Mouse (Mus musculus): ENCODE measurements around the gene Gja1. TPM values are rescaled to one million over a fixed set of nuclear protein-coding genes. Genes with fewer than 3 reads are reported as not detected.
A peak's percentile ranks its signal among the peaks of the same experiment; 100 is the strongest.
"Not testable (repeated sequence)": the region's sequence is repeated elsewhere in the genome, so short reads cannot be mapped to it uniquely, and the experiment has no call there.

The Gja1 gene
- polyA plus RNA-seq, 1 experiment: 5.6 TPM

- 80% methylated on average over 8 of the region's 8 CpGs for WGBS
- no peaks in the 10 kb centered on the region for H3K36me3 ChIP-seq (ENCODE audit: control insufficient read depth, insufficient read depth, low read length)
- no peak for TF ChIP-seq CTCF (conservative IDR thresholded peaks at IDR 0.05; ENCODE audit: insufficient read depth, insufficient read length, low read depth, low read length)
- TF ChIP-seq POLR2A (IDR thresholded peaks at IDR 0.05; ENCODE audit: low read depth, low read length): no peak
- H3K27me3 ChIP-seq (replicated peaks; ENCODE audit: control insufficient read depth, insufficient read depth, low read length): no peaks in the 10 kb centered on the region
- no peak for DNase-seq
- H3K27ac ChIP-seq (ENCODE audit: insufficient read depth, low read depth, low read length): no peak overlapping the region
- no peaks in the 10 kb centered on the region for H3K4me1 ChIP-seq (ENCODE audit: control insufficient read depth, insufficient read depth, low read length)
- no peak overlapping the region for H3K4me3 ChIP-seq (ENCODE audit: insufficient read depth, low read depth, low read length)
Observed at GRCm38 (mm10) chr10:56397875-56398274, 20.7 kb downstream of the Gja1 start.

GRCm38 (mm10) chr10:56398310-56398709 is 21.2 kb downstream of the Gja1 start:
- DNase-seq: no peak
- H3K4me3 ChIP-seq (ENCODE audit: insufficient read depth, low read depth, low read length): no peak overlapping the region
- TF ChIP-seq POLR2A (IDR thresholded peaks at IDR 0.05; ENCODE audit: low read depth, low read length) (no peak), CTCF (conservative IDR thresholded peaks at IDR 0.05; ENCODE audit: insufficient read depth, insufficient read length, low read depth, low read length) (no peak)
- H3K4me1 ChIP-seq (ENCODE audit: control insufficient read depth, insufficient read depth, low read length): no peaks in the 10 kb centered on the region
- no peaks in the 10 kb centered on the region for H3K36me3 ChIP-seq (ENCODE audit: control insufficient read depth, insufficient read depth, low read length)
- 93% methylated on average over 2 of the region's 2 CpGs for WGBS
- H3K27me3 ChIP-seq (replicated peaks; ENCODE audit: control insufficient read depth, insufficient read depth, low read length): no peaks in the 10 kb centered on the region
- H3K27ac ChIP-seq (ENCODE audit: insufficient read depth, low read depth, low read length): no peak overlapping the region

GRCm38 (mm10) chr10:56401396-56401795 is 24.3 kb downstream of the Gja1 start:
- H3K27me3 ChIP-seq (replicated peaks; ENCODE audit: control insufficient read depth, insufficient read depth, low read length); H3K27ac ChIP-seq (ENCODE audit: insufficient read depth, low read depth, low read length); H3K4me3 ChIP-seq (ENCODE audit: insufficient read depth, low read depth, low read length); H3K4me1 ChIP-seq (ENCODE audit: control insufficient read depth, insufficient read depth, low read length); H3K36me3 ChIP-seq (ENCODE audit: control insufficient read depth, insufficient read depth, low read length); DNase-seq: not testable (repeated sequence)
- 94% methylated on average over 8 of the region's 8 CpGs for whole genome bisulfite sequencing

GRCm38 (mm10) chr10:56405934-56406333 is 28.8 kb downstream of the Gja1 start:
- 70% methylated on average over 9 of the region's 9 CpGs for WGBS
- H3K36me3 ChIP-seq (ENCODE audit: control insufficient read depth, insufficient read depth, low read length): no peaks in the 10 kb centered on the region
- DNase-seq: no peak
- H3K27ac ChIP-seq (ENCODE audit: insufficient read depth, low read depth, low read length): no peak overlapping the region
- H3K4me3 ChIP-seq (ENCODE audit: insufficient read depth, low read depth, low read length): no peak overlapping the region
- H3K27me3 ChIP-seq (replicated peaks; ENCODE audit: control insufficient read depth, insufficient read depth, low read length): no peaks in the 10 kb centered on the region
- H3K4me1 ChIP-seq (ENCODE audit: control insufficient read depth, insufficient read depth, low read length): no peaks in the 10 kb centered on the region
- no peak for TF ChIP-seq POLR2A (IDR thresholded peaks at IDR 0.05; ENCODE audit: low read depth, low read length)

GRCm38 (mm10) chr10:56406386-56407130 is 29.4 kb downstream of the Gja1 start:
- DNase-seq: no peak
- Histone ChIP-seq H3K4me1 (ENCODE audit: control insufficient read depth, insufficient read depth, low read length) (no peaks in the 10 kb centered on the region), H3K36me3 (ENCODE audit: control insufficient read depth, insufficient read depth, low read length) (no peaks in the 10 kb centered on the region), H3K27ac (ENCODE audit: insufficient read depth, low read depth, low read length) (no peak overlapping the region), H3K4me3 (ENCODE audit: insufficient read depth, low read depth, low read length) (no peak overlapping the region), H3K27me3 (replicated peaks; ENCODE audit: control insufficient read depth, insufficient read depth, low read length) (no peaks in the 10 kb centered on the region)
- 93% methylated on average over 6 of the region's 6 CpGs for WGBS
- TF ChIP-seq POLR2A (IDR thresholded peaks at IDR 0.05; ENCODE audit: low read depth, low read length): no peak
- TF ChIP-seq CTCF (conservative IDR thresholded peaks at IDR 0.05; ENCODE audit: insufficient read depth, insufficient read length, low read depth, low read length): 0 out of 2 replicates have a peak, but pooled peaks have one; percentile 16

GRCm38 (mm10) chr10:56415894-56416570 is 38.9 kb downstream of the Gja1 start:
- TF ChIP-seq POLR2A (IDR thresholded peaks at IDR 0.05; ENCODE audit: low read depth, low read length): no peak
- TF ChIP-seq CTCF (conservative IDR thresholded peaks at IDR 0.05; ENCODE audit: insufficient read depth, insufficient read length, low read depth, low read length): no peak
- Histone ChIP-seq H3K27ac (ENCODE audit: insufficient read depth, low read depth, low read length) (no peak overlapping the region), H3K4me1 (ENCODE audit: control insufficient read depth, insufficient read depth, low read length) (no peaks in the 10 kb centered on the region), H3K36me3 (ENCODE audit: control insufficient read depth, insufficient read depth, low read length) (no peaks in the 10 kb centered on the region), H3K27me3 (replicated peaks; ENCODE audit: control insufficient read depth, insufficient read depth, low read length) (no peaks in the 10 kb centered on the region), H3K4me3 (ENCODE audit: insufficient read depth, low read depth, low read length) (no peak overlapping the region)
- WGBS: 63% methylated on average over 7 of the region's 7 CpGs
- DNase-seq: no peak

- DNase-seq: no peak
- 88% methylated on average over 4 of the region's 4 CpGs for WGBS
Observed at GRCm38 (mm10) chr10:56422518-56422917, 45.4 kb downstream of the Gja1 start.

More at GRCm38 (mm10) chr10:56422518-56422917, 45.4 kb downstream of the Gja1 start:
- no peaks in the 10 kb centered on the region for H3K27me3 ChIP-seq (replicated peaks; ENCODE audit: control insufficient read depth, insufficient read depth, low read length)
- TF ChIP-seq CTCF (conservative IDR thresholded peaks at IDR 0.05; ENCODE audit: insufficient read depth, insufficient read length, low read depth, low read length): no peak
- no peak for TF ChIP-seq POLR2A (IDR thresholded peaks at IDR 0.05; ENCODE audit: low read depth, low read length)
- no peak overlapping the region for H3K4me3 ChIP-seq (ENCODE audit: insufficient read depth, low read depth, low read length)
- no peaks in the 10 kb centered on the region for H3K36me3 ChIP-seq (ENCODE audit: control insufficient read depth, insufficient read depth, low read length)
- H3K4me1 ChIP-seq (ENCODE audit: control insufficient read depth, insufficient read depth, low read length): no peaks in the 10 kb centered on the region
- H3K27ac ChIP-seq (ENCODE audit: insufficient read depth, low read depth, low read length): no peak overlapping the region
